Mouse (Mus musculus): ENCODE data around the gene Tceal1. TPM values are rescaled to one million over a fixed set of nuclear protein-coding genes. Genes with fewer than 3 reads are reported as not detected.

The Tceal1 gene
- total RNA-seq, 2 experiments from 2014 or later: 14.5 to 16.0 TPM

- no peak for DNase-seq (ENCODE audit: extremely low spot score in 1 of 2, low spot score in 1 of 2)
Measured at GRCm38 (mm10) chrX:136744663-136745062, 36.9 kb downstream of the Tceal1 start.

- DNase-seq (ENCODE audit: extremely low spot score in 1 of 2, low spot score in 1 of 2): no peak
Measured at GRCm38 (mm10) chrX:136749329-136749728, 41.5 kb downstream of the Tceal1 start.

GRCm38 (mm10) chrX:136755464-136755863, 47.7 kb downstream of the Tceal1 start:
- no peak for DNase-seq (ENCODE audit: extremely low spot score in 1 of 2, low spot score in 1 of 2)

Other genes starting within 250 kb of the Tceal1 start
- gene Kir3dl1, start 190.0 kb upstream of the Tceal1 start, total RNA-seq (2021): not detected
- under 1 TPM in 1 of 2 experiments, not detected in 1; 0.19 TPM for gene Kir3dl2, start 163.9 kb upstream of the Tceal1 start, total RNA-seq (2021)
- gene Tceal3, start 117.1 kb upstream of the Tceal1 start, total RNA-seq (2021): 100 to 1,000 TPM; 193 to 201 TPM
- 100 to 1,000 TPM; 374 to 393 TPM for gene Morf4l2, start 35.7 kb downstream of the Tceal1 start, total RNA-seq (2021)
- gene Glra4, start 72.2 kb downstream of the Tceal1 start, total RNA-seq (2021): under 1 TPM; 0.27 to 0.40 TPM
- gene Plp1, start 114.7 kb downstream of the Tceal1 start, total RNA-seq (2021): 1,000 to 10,000 TPM; 1,674 to 1,801 TPM
- 10 to 100 TPM; 21.8 to 28.9 TPM for gene Rab9b, start 160.8 kb downstream of the Tceal1 start, total RNA-seq (2021)
- gene H2bfm, start 219.3 kb downstream of the Tceal1 start, total RNA-seq (2021): not detected